Mouse (Mus musculus) liver, adult 2 months (tissue): Measurements from ENCODE around the gene Olfr790.

Source experiments
- CTCF ChIP-seq: fragments of 200-500 bp; IDR thresholded peaks from 2 replicates; pipeline ENCODE4 v1.5.1; 2011; ENCODE audit warnings: low read depth, low read length, control low read depth
- POLR2A ChIP-seq: fragments of 200-500 bp; IDR thresholded peaks from 2 replicates; pipeline ENCODE4 v1.6.1; 2011; ENCODE audit warnings: low read length, control low read depth; ENCODE audit not compliant: insufficient read depth; ENCODE audit errors: extremely low read depth

- TF ChIP-seq POLR2A = no peak
- TF ChIP-seq CTCF = no peak
Measured at GRCm38 (mm10) chr10:129498192-129498591, at the start of gene Olfr790.
